Mouse (Mus musculus) adrenal gland, postnatal 14 days (tissue): ENCODE results near the gene Zfr2. TPM values are rescaled to one million over a fixed set of nuclear protein-coding genes. Genes with fewer than 3 reads are reported as not detected.

ENCODE experiments used
- DNase-seq: peaks from one replicate; pipeline ENCODE4 v3.0.0; 2021; ENCODE audit warnings: mixed read lengths
- long read RNA-seq, 2 experiments: library from polyadenylated mRNA; stranded (forward); transcript quantifications; one replicate each; pipeline ENCODE4 v2.0.0; 2021
- total RNA-seq: library from RNA; stranded (reverse); gene quantifications from 2 replicates; pipeline ENCODE4 v1.2.3, GENCODE M21; 2021

Zfr2 gene
- total RNA-seq: 11.0 and 12.5 TPM in 2 replicates
- long read RNA-seq, experiment 1, partial matches to known transcripts: 2 of 10 reads
- long read RNA-seq, experiment 1, other reads (novel, unspliced or antisense): 5 of 10 reads
- long read RNA-seq, experiment 2, partial matches to known transcripts: 0 of 7 reads
- long read RNA-seq, experiment 2, other reads (novel, unspliced or antisense): 5 of 7 reads

DNA sequence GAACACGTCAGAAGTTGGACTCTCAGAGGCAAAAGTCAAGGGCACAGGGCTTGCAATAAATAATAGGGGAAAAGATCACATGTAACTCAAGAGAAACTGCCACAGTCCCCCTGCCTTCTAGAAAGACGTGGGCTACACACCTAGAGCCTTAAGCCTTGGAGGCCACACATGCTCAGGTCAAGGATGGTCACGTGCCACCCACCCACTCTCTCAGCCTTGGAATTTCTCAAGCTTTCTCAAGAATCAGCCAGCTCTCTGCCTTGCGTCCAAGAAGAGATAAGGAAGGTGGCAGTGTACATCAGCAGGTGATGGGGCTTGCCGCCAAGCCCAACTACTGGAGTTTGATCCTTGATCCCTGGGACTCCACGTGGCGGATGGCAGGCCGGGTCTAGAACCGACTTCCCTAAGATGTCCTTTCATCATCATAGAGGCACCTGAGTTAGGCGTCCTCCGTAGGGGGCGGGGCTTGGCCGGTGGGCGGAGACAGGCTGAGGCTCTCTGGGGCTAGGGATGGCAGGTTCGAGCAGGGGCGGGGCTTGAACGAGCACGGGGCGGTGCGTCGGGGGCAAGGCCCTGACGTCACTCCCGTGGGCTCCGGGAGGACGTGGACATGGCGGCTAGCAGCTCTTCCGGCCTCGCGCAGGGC is at the start of gene Zfr2:
Gene Zfr2 (plus strand): TSS at position 576 of the 646 bp plus-strand sequence.
- peak; percentile 97 for DNase-seq

DNA sequence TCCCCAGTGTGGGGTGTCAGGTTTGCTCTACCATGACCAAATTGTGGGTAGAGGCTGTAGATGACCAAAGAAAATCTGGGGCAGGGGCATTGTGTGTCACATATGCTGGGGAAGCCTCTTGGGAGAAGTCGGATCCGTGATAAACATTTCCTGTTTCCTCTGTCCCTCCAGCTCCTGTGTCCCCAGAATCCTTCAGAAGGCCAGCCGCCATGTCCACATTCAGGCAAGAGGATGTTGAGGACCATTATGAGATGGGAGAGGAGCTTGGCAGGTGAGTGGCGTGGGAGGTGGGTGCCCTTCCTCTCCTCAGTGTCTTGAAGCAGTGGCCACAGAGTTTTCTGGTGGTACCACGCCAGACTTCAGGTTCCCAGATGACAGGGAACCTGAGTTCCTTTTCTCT is 49.1 kb upstream of the Zfr2 start, which contains the start of gene 4930442H23Rik:
Gene 4930442H23Rik (minus strand): TSS at position 45 of the 400 bp plus-strand sequence.
- no peak for DNase-seq

GRCm38 (mm10) chr10:81184765-81185164 is 48.2 kb upstream of the Zfr2 start:
- DNase-seq: no peak

GRCm38 (mm10) chr10:81187161-81187560 is 45.8 kb upstream of the Zfr2 start:
- DNase-seq: no peak

DNA sequence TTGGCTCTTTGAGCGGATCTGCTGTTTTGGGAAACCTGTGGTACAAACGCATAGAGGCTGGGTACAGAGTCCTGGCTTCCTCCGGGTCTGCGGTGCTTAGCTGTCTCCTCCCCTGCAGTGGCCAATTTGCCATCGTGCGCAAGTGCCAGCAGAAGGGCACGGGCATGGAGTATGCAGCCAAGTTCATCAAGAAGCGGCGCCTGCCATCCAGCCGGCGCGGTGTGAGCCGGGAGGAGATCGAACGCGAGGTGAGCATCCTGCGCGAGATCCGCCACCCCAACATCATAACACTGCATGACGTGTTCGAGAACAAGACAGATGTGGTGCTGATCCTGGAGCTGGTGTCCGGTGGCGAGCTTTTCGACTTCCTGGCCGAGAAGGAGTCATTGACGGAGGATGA is 43.1 kb upstream of the Zfr2 start:
- no peak for DNase-seq

DNA sequence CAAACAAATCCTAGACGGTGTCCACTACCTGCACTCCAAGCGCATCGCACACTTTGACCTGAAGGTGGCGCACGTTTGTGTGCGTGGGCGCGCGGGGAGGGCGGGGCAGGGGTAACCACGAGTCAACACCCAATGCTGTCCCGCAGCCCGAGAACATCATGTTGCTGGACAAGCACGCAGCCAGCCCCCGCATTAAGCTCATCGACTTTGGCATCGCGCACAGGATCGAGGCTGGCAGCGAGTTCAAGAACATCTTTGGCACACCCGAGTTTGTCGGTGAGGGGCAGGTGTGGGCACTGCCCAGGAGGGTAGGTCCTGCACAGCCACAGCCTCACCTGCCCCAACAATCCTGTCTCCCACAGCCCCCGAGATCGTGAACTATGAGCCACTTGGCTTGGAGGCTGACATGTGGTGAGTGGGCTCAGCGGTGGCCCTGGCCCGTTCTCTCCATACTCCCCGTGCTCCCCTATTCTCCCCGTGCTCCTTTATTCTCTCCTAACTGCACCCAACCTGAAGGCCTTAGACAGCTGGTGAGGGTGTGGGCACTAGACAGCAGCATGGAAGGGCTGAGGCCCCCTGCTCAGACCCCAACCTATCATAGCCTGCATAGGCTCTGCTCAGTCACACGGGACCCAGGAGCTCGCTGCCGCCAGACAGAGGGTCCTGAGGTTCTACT is 42.6 kb upstream of the Zfr2 start:
- DNase-seq: peak; percentile 64

DNA sequence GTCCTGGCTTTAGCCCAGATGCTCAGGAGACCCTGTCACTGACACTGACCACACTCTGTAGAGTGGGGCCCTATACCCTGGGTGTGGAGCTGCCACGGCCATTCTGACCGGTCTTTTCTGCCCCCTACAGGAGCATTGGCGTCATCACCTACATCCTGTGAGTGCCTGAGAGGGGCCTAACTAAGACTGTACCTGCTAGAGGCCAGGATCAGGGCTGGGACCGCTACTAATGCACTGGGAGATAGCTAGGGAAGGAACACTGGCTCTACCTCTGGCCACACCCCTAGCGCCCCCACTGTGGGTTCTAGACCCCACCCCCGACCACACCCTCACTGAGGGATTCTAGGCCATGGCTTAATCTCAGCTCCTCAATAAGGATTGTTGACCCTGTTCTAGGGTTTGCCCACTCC is 42.0 kb upstream of the Zfr2 start:
- DNase-seq: no peak

DNA sequence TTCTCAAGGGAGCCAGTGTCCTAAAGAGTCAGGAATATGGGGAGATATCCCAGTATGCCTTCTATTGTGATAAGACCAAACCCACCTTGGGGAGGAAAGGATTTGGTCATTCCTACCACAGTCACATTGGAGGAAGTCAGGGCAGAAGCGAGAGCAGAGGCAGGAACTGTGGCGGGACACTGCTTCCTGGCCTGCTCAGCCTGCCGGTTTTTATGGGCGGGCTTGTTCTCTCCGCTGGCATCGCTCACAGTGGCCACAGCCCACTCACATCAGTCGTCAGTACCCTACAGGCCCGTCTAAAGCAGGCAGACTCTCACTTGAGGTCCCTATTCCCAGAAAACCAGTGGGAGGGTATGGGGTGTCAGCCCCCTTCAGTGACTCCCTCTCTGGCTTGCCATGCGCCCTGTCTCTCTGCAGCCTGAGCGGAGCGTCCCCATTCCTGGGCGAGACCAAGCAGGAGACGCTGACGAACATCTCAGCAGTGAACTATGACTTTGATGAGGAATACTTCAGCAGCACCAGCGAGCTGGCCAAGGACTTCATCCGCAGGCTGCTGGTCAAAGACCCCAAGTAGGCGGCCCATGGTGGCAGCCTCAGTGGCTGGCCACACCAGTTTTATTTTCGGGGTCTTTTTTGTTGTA is 41.5 kb upstream of the Zfr2 start:
- no peak for DNase-seq

DNA sequence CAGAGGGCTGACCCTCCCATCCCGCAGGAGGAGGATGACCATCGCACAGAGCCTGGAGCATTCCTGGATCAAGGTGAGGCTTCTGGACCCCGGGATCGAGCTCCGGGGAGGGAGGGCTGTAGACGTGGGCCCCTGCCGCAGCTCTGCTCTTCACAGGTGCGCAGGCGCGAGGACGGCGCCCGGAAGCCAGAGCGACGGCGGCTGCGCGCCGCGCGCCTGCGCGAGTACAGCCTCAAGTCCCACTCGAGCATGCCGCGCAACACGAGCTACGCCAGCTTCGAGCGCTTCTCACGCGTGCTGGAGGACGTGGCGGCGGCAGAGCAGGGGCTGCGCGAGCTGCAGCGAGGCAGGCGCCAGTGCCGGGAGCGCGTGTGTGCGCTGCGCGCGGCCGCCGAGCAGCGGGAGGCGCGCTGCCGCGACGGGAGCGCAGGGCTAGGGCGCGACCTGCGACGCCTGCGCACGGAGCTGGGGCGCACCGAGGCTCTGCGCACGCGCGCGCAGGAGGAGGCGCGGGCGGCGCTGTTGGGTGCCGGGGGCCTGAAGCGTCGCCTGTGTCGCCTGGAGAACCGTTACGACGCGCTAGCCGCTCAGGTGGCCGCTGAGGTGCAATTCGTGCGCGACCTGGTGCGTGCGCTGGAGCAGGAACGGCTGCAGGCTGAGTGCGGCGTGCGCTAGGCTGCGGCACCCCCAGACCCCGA is 40.5 kb upstream of the Zfr2 start:
- DNase-seq: peak; percentile 90

- DNase-seq: no peak
Observed at GRCm38 (mm10) chr10:81192968-81193501, 39.9 kb upstream of the Zfr2 start.

- no peak for DNase-seq
Observed at GRCm38 (mm10) chr10:81193991-81194774, 38.8 kb upstream of the Zfr2 start.

- DNase-seq: no peak
Observed at GRCm38 (mm10) chr10:81195300-81195699, 37.7 kb upstream of the Zfr2 start.

- no peak for DNase-seq
Observed at GRCm38 (mm10) chr10:81196470-81197065, 36.4 kb upstream of the Zfr2 start.

DNA sequence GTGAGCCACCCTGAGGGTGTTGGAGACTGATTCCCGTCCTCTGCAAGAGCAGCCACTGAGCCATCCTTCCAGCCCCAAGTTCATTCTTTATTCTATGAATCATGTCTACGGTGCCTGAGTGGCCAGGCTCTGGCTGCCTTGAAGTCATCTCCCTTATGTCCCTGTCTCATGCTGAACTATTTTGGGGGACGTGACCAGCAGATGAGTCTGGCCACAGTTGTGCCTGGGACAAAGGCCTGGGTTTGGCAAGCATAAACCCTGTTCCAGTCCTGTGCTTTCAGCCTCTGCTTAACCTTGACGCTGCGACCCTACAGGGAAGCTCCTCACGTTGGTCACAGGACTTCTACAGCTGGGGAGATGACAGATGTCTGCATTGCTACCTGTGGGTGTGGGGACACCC is 35.6 kb upstream of the Zfr2 start:
- DNase-seq: no peak

- no peak for DNase-seq
Observed at GRCm38 (mm10) chr10:81198230-81198629, 34.7 kb upstream of the Zfr2 start.

DNA sequence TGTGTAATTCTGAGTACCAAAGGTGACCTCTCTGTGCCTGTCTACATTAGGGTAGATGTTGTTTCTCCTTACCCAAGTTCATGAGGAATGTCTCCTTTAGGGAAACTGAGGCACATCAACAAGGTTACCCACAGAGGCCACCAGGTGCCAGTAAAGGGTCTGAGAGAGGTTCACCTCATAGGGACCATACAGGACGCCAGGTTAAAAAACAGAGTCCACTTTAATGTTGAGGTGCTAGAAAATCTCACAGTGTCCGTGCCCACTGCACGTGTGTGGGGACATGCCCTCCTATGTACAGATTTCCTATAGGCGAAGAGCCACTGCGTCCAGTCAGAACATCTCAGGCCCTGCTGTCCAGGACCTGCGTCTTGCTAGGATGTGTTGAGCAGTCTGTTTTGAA is 34.0 kb upstream of the Zfr2 start:
- no peak for DNase-seq

DNA sequence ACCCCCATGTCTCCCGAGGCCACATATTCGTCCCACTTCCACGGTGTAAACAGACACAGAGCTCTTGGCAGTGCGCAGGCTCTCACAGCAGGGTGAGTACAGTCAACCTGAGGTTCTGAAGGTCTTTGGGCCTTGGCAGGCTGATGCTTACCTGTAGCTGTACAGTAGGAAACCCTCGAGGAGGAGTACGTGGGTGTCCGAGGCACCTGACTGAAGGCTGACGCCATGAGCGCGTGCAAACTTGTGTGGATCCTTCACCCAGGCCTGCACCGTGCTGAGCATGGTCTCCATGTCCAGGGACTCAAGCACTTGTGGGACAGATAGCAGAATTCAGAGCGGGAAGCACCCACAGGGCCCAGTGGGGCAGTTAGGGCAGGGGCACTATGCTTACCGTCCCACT is 32.8 kb upstream of the Zfr2 start:
- no peak for DNase-seq

DNA sequence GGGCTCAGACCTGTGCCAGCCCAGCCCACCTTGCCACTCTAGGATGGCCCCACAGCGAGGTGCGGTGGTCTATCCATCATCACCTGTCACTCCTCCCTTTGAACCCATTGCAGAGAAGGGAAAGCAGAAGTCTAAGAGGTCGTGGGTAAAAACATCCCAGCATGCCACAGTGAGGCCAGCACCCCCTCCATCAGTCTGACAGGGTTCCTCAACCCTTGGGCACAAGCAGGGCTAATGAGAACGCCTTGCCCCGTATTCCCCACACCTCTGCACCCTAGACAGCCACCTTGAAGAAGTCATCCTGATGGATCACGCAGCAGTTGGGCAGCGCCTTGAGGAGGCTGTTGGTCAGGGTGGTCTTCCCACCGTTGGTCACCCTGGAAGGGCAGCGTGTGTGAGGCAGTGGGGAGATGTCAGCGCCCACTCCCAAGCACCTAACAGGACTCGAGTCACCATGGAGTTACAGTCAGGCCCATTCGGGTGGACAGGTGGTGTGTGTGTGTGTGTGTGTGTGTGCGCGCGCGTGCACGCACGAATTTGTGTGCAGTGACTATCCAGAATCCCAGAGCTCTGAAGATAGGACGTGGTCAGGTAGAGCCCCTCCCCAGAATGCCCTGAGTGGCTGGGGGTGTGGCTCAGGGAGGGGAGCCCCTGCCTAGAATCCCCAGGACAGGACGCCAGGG is 32.2 kb upstream of the Zfr2 start:
- DNase-seq: no peak

DNA sequence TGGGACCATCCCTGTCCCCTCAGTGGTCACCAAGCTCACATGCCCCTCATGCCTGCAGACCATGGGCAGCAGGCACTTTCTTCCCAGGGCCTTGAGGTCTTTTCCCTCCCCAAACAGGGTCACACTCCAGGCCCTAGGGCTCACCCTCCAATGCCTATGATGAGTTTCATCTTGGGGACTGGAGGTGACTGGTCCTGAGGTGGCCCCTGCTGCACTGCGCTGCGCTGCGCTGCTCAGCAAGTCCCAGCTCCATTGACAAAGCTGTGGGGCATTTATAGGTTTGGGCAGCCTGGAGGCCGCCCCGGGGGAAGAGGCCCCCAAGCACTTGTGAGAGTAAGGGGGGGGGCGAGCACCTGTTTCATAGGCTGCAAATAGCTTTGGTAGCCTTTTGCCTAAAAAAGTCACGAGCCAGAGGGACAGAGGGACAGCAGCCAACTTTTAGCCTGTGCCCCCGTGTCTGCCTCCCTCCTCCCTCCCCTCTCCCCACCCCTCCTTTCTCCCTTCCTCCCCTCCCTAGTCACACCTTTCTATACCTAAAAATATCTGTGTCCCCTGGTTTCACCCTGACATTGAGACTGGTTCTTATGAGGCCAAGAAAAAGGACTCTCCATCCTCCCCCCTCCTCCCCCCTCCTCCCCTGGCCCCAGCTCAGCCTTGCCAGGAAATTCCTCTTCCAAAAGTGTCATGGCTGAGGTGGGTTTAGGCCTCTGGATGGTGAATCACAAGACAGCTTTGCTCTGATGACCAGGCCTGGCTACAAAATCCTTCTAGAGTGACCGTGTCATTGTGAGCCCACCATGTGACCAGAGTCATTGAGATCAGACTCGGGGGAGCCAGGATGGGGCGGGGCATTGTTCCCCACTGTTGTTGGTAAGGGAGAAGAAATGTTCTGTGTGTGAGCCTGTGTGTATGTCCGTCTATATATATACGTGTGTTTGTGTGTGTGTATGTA is 30.9 kb upstream of the Zfr2 start, which contains the start of gene Nmrk2:
Gene Nmrk2 (minus strand): TSS at position 245 of the 952 bp plus-strand sequence.
- no peak for DNase-seq
